Mouse (Mus musculus): ENCODE measurements around the gene Tmem116. TPM values are rescaled to one million over a fixed set of nuclear protein-coding genes. Genes with fewer than 3 reads are reported as not detected.
"Not testable (repeated sequence)": the region's sequence is repeated elsewhere in the genome, so short reads cannot be mapped to it uniquely, and the experiment has no call there.

Gene Tmem116
- polyA plus RNA-seq, 1 experiment from 2014 or later: 1.4 TPM

GRCm38 (mm10) chr5:121519758-121520157 lies 68.1 kb downstream of the Tmem116 start:
- not testable (repeated sequence) for H3K9ac ChIP-seq; H3K27me3 ChIP-seq; H3K27ac ChIP-seq; H3K9me3 ChIP-seq; H3K4me2 ChIP-seq; ATAC-seq (ENCODE audit: insufficient number of reproducible peaks, low FRiP score, low TSS enrichment, low read depth); H3K4me3 ChIP-seq; H3K4me1 ChIP-seq
- peaks cover 48% of the 10 kb centered on the region for H3K36me3 ChIP-seq
- WGBS: 84% methylated on average over 10 of the region's 17 CpGs

GRCm38 (mm10) chr5:121525774-121526450 lies 74.2 kb downstream of the Tmem116 start:
- WGBS: 85% methylated on average over 14 of the region's 14 CpGs
- H3K27me3 ChIP-seq: no peaks in the 10 kb centered on the region
- no peak overlapping the region for H3K27ac ChIP-seq
- no peaks in the 10 kb centered on the region for H3K4me1 ChIP-seq
- no peak overlapping the region for H3K9ac ChIP-seq
- no peak for ATAC-seq (ENCODE audit: insufficient number of reproducible peaks, low FRiP score, low TSS enrichment, low read depth)
- no peaks in the 10 kb centered on the region for H3K9me3 ChIP-seq
- H3K36me3 ChIP-seq: peaks cover 83% of the 10 kb centered on the region
- H3K4me2 ChIP-seq: no peak overlapping the region
- no peak overlapping the region for H3K4me3 ChIP-seq

GRCm38 (mm10) chr5:121526526-121526925 lies 74.8 kb downstream of the Tmem116 start:
- no peak for ATAC-seq (ENCODE audit: insufficient number of reproducible peaks, low FRiP score, low TSS enrichment, low read depth)
- no peaks in the 10 kb centered on the region for H3K4me1 ChIP-seq
- WGBS: 81% methylated on average over 7 of the region's 7 CpGs
- no peak overlapping the region for H3K4me3 ChIP-seq
- H3K9ac ChIP-seq: no peak overlapping the region
- peaks cover 83% of the 10 kb centered on the region for H3K36me3 ChIP-seq
- no peak overlapping the region for H3K27ac ChIP-seq
- no peak overlapping the region for H3K4me2 ChIP-seq
- H3K9me3 ChIP-seq: no peaks in the 10 kb centered on the region
- H3K27me3 ChIP-seq: no peaks in the 10 kb centered on the region

- no peak for ATAC-seq (ENCODE audit: insufficient number of reproducible peaks, low FRiP score, low TSS enrichment, low read depth)
- Histone ChIP-seq H3K4me3 (no peak overlapping the region), H3K36me3 (peaks cover 82% of the 10 kb centered on the region), H3K27me3 (no peaks in the 10 kb centered on the region), H3K9ac (no peak overlapping the region), H3K4me1 (no peaks in the 10 kb centered on the region), H3K9me3 (no peaks in the 10 kb centered on the region), H3K4me2 (no peak overlapping the region), H3K27ac (no peak overlapping the region)
- 82% methylated on average over 8 of the region's 8 CpGs for WGBS
Observed at GRCm38 (mm10) chr5:121526961-121527360, 75.3 kb downstream of the Tmem116 start.

GRCm38 (mm10) chr5:121534521-121534920 lies 82.8 kb downstream of the Tmem116 start:
- H3K27me3 ChIP-seq: no peaks in the 10 kb centered on the region
- peaks cover 82% of the 10 kb centered on the region for H3K36me3 ChIP-seq
- H3K27ac ChIP-seq: no peak overlapping the region
- H3K4me2 ChIP-seq: no peak overlapping the region
- H3K4me1 ChIP-seq: no peaks in the 10 kb centered on the region
- ATAC-seq (ENCODE audit: insufficient number of reproducible peaks, low FRiP score, low TSS enrichment, low read depth): no peak
- 93% methylated on average over 5 of the region's 5 CpGs for WGBS
- no peak overlapping the region for H3K4me3 ChIP-seq
- H3K9me3 ChIP-seq: no peaks in the 10 kb centered on the region
- no peak overlapping the region for H3K9ac ChIP-seq

GRCm38 (mm10) chr5:121535116-121535515 lies 83.4 kb downstream of the Tmem116 start:
- WGBS: 92% methylated on average over 3 of the region's 3 CpGs
- H3K4me3 ChIP-seq: no peak overlapping the region
- H3K36me3 ChIP-seq: peaks cover 77% of the 10 kb centered on the region
- no peaks in the 10 kb centered on the region for H3K4me1 ChIP-seq
- no peak overlapping the region for H3K27ac ChIP-seq
- H3K9me3 ChIP-seq: no peaks in the 10 kb centered on the region
- no peak for ATAC-seq (ENCODE audit: insufficient number of reproducible peaks, low FRiP score, low TSS enrichment, low read depth)
- H3K27me3 ChIP-seq: no peaks in the 10 kb centered on the region
- no peak overlapping the region for H3K4me2 ChIP-seq
- H3K9ac ChIP-seq: no peak overlapping the region

GRCm38 (mm10) chr5:121536921-121537555 lies 85.3 kb downstream of the Tmem116 start:
- no peak overlapping the region for H3K4me3 ChIP-seq
- no peaks in the 10 kb centered on the region for H3K9me3 ChIP-seq
- H3K9ac ChIP-seq: no peak overlapping the region
- peaks cover 62% of the 10 kb centered on the region for H3K36me3 ChIP-seq
- no peaks in the 10 kb centered on the region for H3K4me1 ChIP-seq
- 78% methylated on average over 7 of the region's 7 CpGs for WGBS
- no peaks in the 10 kb centered on the region for H3K27me3 ChIP-seq
- H3K4me2 ChIP-seq: no peak overlapping the region
- no peak for ATAC-seq (ENCODE audit: insufficient number of reproducible peaks, low FRiP score, low TSS enrichment, low read depth)
- H3K27ac ChIP-seq: no peak overlapping the region

GRCm38 (mm10) chr5:121537588-121537987 lies 85.9 kb downstream of the Tmem116 start:
- no peaks in the 10 kb centered on the region for H3K9me3 ChIP-seq
- peaks cover 56% of the 10 kb centered on the region for H3K36me3 ChIP-seq
- H3K27me3 ChIP-seq: no peaks in the 10 kb centered on the region
- 75% methylated on average over 2 of the region's 2 CpGs for WGBS
- H3K27ac ChIP-seq: no peak overlapping the region
- no peaks in the 10 kb centered on the region; the same call in 1 of the 2 replicates for H3K4me1 ChIP-seq
- ATAC-seq (ENCODE audit: insufficient number of reproducible peaks, low FRiP score, low TSS enrichment, low read depth): no peak
- H3K9ac ChIP-seq: no peak overlapping the region
- H3K4me3 ChIP-seq: no peak overlapping the region
- H3K4me2 ChIP-seq: no peak overlapping the region

- no peaks in the 10 kb centered on the region for H3K27me3 ChIP-seq
- H3K4me3 ChIP-seq: no peak overlapping the region
- no peak overlapping the region for H3K9ac ChIP-seq
- peaks cover 34% of the 10 kb centered on the region for H3K36me3 ChIP-seq
- no peaks in the 10 kb centered on the region for H3K9me3 ChIP-seq
- H3K4me1 ChIP-seq: peaks cover 17% of the 10 kb centered on the region
- 90% methylated on average over 5 of the region's 5 CpGs for WGBS
- H3K4me2 ChIP-seq: no peak overlapping the region
- ATAC-seq (ENCODE audit: insufficient number of reproducible peaks, low FRiP score, low TSS enrichment, low read depth): no peak
- no peak overlapping the region for H3K27ac ChIP-seq
Observed at GRCm38 (mm10) chr5:121540066-121540465, 88.4 kb downstream of the Tmem116 start.

- H3K9ac ChIP-seq: no peak overlapping the region
- peaks cover 17% of the 10 kb centered on the region for H3K4me1 ChIP-seq
- no peak overlapping the region for H3K4me2 ChIP-seq
- no peaks in the 10 kb centered on the region for H3K27me3 ChIP-seq
- WGBS: 80% methylated on average over 7 of the region's 7 CpGs
- H3K9me3 ChIP-seq: no peaks in the 10 kb centered on the region
- ATAC-seq (ENCODE audit: insufficient number of reproducible peaks, low FRiP score, low TSS enrichment, low read depth): no peak
- H3K27ac ChIP-seq: no peak overlapping the region
- peaks cover 23% of the 10 kb centered on the region for H3K36me3 ChIP-seq
- no peak overlapping the region for H3K4me3 ChIP-seq
Observed at GRCm38 (mm10) chr5:121541235-121541634, 89.5 kb downstream of the Tmem116 start.

GRCm38 (mm10) chr5:121543370-121543769 lies 91.7 kb downstream of the Tmem116 start:
- H3K4me2 ChIP-seq: no peak overlapping the region
- H3K9ac ChIP-seq: no peak overlapping the region
- 82% methylated on average over 3 of the region's 3 CpGs for whole genome bisulfite sequencing
- no peaks in the 10 kb centered on the region for H3K9me3 ChIP-seq
- H3K4me3 ChIP-seq: no peak overlapping the region
- no peaks in the 10 kb centered on the region for H3K27me3 ChIP-seq
- ATAC-seq (ENCODE audit: insufficient number of reproducible peaks, low FRiP score, low TSS enrichment, low read depth): no peak
- peaks cover 21% of the 10 kb centered on the region for H3K4me1 ChIP-seq
- H3K36me3 ChIP-seq: peaks cover 3% of the 10 kb centered on the region; the same call in 1 of the 2 replicates
- H3K27ac ChIP-seq: no peak overlapping the region

GRCm38 (mm10) chr5:121544910-121545792 lies 93.5 kb downstream of the Tmem116 start, which contains the start of the genes Adam1a and Gm42878:
TSS of gene Adam1a (minus strand) at chr5:121545482.
TSS of gene Gm42878 (minus strand) at chr5:121545482.
- no peaks in the 10 kb centered on the region for H3K9me3 ChIP-seq
- H3K9ac ChIP-seq: peak within 1 kb of the TSS; percentile 99
- peak within 1 kb of the TSS; percentile 69 for H3K4me2 ChIP-seq
- peak within 1 kb of the TSS; percentile 96 for H3K27ac ChIP-seq
- H3K4me1 ChIP-seq: peaks cover 21% of the 10 kb centered on the region
- WGBS: under 1% methylated on average over 65 of the region's 97 CpGs
- ATAC-seq (ENCODE audit: insufficient number of reproducible peaks, low FRiP score, low TSS enrichment, low read depth): peak; percentile 52
- H3K36me3 ChIP-seq: 0 out of 2 replicates have a peak, but pooled peaks cover 2% of the 10 kb centered on the region
- peak within 1 kb of the TSS; percentile 98 for H3K4me3 ChIP-seq
- H3K27me3 ChIP-seq: no peaks in the 10 kb centered on the region
